Mouse (Mus musculus) cortical plate, adult 2 months (tissue): ENCODE results near the gene Pcdh9.

ENCODE experiments used
- CTCF ChIP-seq: fragments of 200-500 bp; IDR thresholded peaks from 2 replicates; pipeline ENCODE4 v1.5.1; 2011; ENCODE audit warnings: mild to moderate bottlenecking, control low read depth, low read length; ENCODE audit not compliant: insufficient read depth; ENCODE audit errors: extremely low read depth
- POLR2A ChIP-seq: fragments of 200-500 bp; IDR thresholded peaks from 2 replicates; pipeline ENCODE4 v1.6.1; 2011; ENCODE audit warnings: mild to moderate bottlenecking, low read length, control low read depth; ENCODE audit not compliant: insufficient read depth; ENCODE audit errors: extremely low read depth

DNA sequence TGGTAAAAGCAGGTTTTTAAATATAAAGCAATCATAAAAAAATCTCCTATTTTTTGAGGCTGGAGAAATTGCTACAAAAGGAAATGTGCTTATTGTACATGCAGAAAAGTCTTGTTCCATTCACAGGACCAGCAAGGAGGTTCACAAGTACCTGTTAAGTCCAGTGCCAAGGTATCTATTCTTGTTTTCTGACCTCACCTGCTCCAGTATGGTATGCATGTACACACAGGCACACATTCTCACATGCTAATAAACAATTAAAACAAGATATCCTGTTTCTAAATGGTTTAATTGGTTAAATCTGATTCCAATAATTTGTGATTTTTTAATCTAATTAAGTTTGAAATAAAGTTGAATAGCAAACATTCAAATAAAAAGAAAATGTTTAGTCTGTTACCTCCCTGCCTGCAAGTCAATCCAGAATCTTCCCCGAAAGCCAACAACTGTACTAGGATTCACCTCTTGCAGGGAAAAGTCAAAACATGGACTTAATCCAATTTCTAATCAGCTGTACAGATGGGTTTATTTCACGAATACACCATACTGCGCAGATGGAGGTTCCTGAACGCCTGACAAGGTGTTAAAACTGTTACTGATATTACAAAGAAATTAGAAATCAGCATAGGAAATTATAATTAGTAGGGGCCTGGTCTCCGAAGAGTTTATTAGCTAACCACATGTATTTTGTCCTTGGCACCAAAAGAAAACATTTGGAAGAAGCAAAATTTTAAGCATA, 439.4 kb downstream of the Pcdh9 start:
- no peak for TF ChIP-seq POLR2A
- TF ChIP-seq CTCF = no peak
